Mouse (Mus musculus): Measurements from ENCODE around the gene Nos1ap.

DNA sequence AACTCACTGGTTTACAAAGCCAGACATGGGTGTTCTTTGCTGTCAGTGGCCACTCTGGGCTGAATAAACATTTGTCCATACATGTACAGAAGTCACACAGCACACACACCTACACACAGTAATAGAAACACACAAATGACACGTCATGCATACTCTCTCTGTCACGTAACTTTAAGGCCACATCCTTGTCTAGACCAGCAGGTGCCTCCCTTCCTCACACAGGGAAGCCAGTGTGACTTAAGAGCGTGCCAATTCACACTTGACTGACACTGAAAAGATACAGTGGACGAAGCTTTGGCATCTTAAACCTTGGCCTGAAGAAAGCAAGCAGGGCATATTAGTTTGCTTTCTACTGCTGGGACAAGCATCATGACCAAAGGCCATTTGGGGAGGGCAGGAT is 256.9 kb downstream of the Nos1ap start:
- TF ChIP-seq CTCF (IDR thresholded peaks at IDR 0.05; ENCODE audit: borderline replicate concordance, insufficient read depth, low read length) (no peak), POLR2A (IDR thresholded peaks at IDR 0.05; ENCODE audit: low read depth, low read length) (no peak)

Data from embryonic fibroblast, embryonic 13.5 days (primary cell).